Mouse (Mus musculus) liver, embryonic 14.5 days (tissue): ENCODE data around the gene Olfr284.

Experiments used
- CTCF ChIP-seq: IDR thresholded peaks from 2 replicates; pipeline ENCODE4 v1.5.1; 2016; ENCODE audit warnings: antibody characterized with exemption, low read depth, control low read depth
- EP300 ChIP-seq: IDR thresholded peaks from 2 replicates; pipeline ENCODE4 v1.6.1; 2016; ENCODE audit warnings: antibody characterized with exemption, low read depth

DNA sequence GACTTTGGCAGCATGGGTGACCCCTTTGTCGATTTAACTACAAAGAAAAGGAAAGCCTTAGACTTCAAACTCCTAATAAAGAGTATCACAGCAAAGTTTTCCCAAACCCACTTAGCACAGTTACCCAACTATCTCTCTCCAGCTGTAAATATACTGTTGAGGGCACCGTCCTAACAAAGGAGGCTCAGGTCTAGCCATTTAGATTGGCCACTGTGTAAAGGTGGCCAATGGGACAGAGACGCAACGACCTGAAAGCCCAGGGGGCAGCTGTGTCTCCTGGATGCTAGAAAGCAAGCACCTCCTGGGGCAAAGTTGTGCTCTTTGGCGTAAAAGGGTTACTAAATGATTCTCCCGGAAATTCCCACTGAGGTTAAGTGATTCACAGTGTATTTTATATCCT is 40.1 kb upstream of the Olfr284 start, which contains the start of gene Olfr283:
- TF ChIP-seq CTCF (no peak), EP300 (no peak)
